In genomic region chr8:84708071-84708541, GRCm38 (mm10) we compare ENCODE assay signal across 8 mouse cellular contexts. TPM values are rescaled to one million over a fixed set of nuclear protein-coding genes. Genes with fewer than 3 reads are reported as not detected.
DNase-seq lines count a peak whose midpoint lies in the region; ATAC-seq and TF ChIP-seq lines count a peak whose summit lies in the region.

No protein-coding gene starts in this region.

- peak; percentile 46 for DNase-seq in lung, adult 2 months
- DNase-seq in lung, postnatal 25 days (ENCODE audit: low spot score): no peak
- peak; percentile 62 for DNase-seq in gastrocnemius, postnatal 14 days
- DNase-seq in limb, embryonic 14.5 days (ENCODE audit: low spot score): no peak
- DNase-seq in thymus, postnatal 4 days: no peak
- DNase-seq in kidney, adult 11 months: no peak

- peaks cover 60% of the 10 kb centered on the region for H3K36me3 ChIP-seq in limb, embryonic 14.5 days (ENCODE audit: control insufficient read depth, insufficient read depth, low read length)
- H3K36me3 ChIP-seq in neural tube, embryonic 12.5 days: no peaks in the 10 kb centered on the region

- H3K9ac ChIP-seq in limb, embryonic 14.5 days (ENCODE audit: low read depth, low read length, severe bottlenecking): no peak overlapping the region
- peak overlapping the region; percentile 41; the same call in 1 of the 2 replicates for H3K9ac ChIP-seq in neural tube, embryonic 12.5 days

- WGBS in lung, adult 2 months: 38% methylated on average over 15 of the region's 15 CpGs
- 25% methylated on average over 15 of the region's 15 CpGs for WGBS in limb, embryonic 14.5 days
- 4% methylated on average over 15 of the region's 15 CpGs for WGBS in neural tube, embryonic 12.5 days

- no peak for TF ChIP-seq POLR2A in lung, adult 2 months (IDR thresholded peaks at IDR 0.05; ENCODE audit: borderline replicate concordance, extremely low read depth, low read depth, low read length)
- TF ChIP-seq POLR2A in limb, embryonic 14.5 days (IDR thresholded peaks at IDR 0.05; ENCODE audit: borderline replicate concordance, extremely low read depth, insufficient read depth, insufficient read length): no peak

- intact Hi-C loops in gastrocnemius, postnatal 14 days (cut with DNase I; ENCODE audit: low total_unique reads): loop anchor here (2.0 kb wide), 1 partner anchor 105 kb away; no protein-coding TSS in a partner anchor

- no peak for ATAC-seq in limb, embryonic 14.5 days (ENCODE audit: low FRiP score, low read depth)
- no peak for ATAC-seq in neural tube, embryonic 12.5 days (ENCODE audit: low FRiP score, low read depth)
- no peak for ATAC-seq in frontal cortex, adult (ENCODE audit: low TSS enrichment)

- no peaks in the 10 kb centered on the region for H3K9me3 ChIP-seq in limb, embryonic 14.5 days (ENCODE audit: control insufficient read depth, low read length)
- H3K9me3 ChIP-seq in neural tube, embryonic 12.5 days: no peaks in the 10 kb centered on the region

- H3K4me2 ChIP-seq in limb, embryonic 14.5 days (replicated peaks; ENCODE audit: low read depth, low read length, severe bottlenecking): peak overlapping the region; percentile 26; the same call in 1 of the 2 replicates
- H3K4me2 ChIP-seq in neural tube, embryonic 12.5 days (replicated peaks): peak overlapping the region; percentile 44

- no peak overlapping the region for H3K27ac ChIP-seq in limb, embryonic 14.5 days (replicated peaks; ENCODE audit: low read depth, low read length)
- H3K27ac ChIP-seq in neural tube, embryonic 12.5 days: no peak overlapping the region

- H3K27me3 ChIP-seq in limb, embryonic 14.5 days (ENCODE audit: control insufficient read depth, insufficient read depth, low read length): peaks cover 45% of the 10 kb centered on the region
- H3K27me3 ChIP-seq in neural tube, embryonic 12.5 days (replicated peaks): peaks cover 52% of the 10 kb centered on the region

- TF ChIP-seq CTCF in lung, adult 2 months (IDR thresholded peaks at IDR 0.05; ENCODE audit: insufficient read depth, low read length): no peak

- H3K4me1 ChIP-seq in lung, adult 2 months (ENCODE audit: control insufficient read depth, insufficient read depth, low read length): peaks cover 36% of the 10 kb centered on the region
- H3K4me1 ChIP-seq in limb, embryonic 14.5 days (ENCODE audit: control insufficient read depth, insufficient read depth, low read length): peaks cover 74% of the 10 kb centered on the region
- H3K4me1 ChIP-seq in neural tube, embryonic 12.5 days: peaks cover 76% of the 10 kb centered on the region

- H3K4me3 ChIP-seq in lung, adult 2 months (replicated peaks; ENCODE audit: extremely low read depth, low read depth, low read length): peak overlapping the region; percentile 29
- H3K4me3 ChIP-seq in limb, embryonic 14.5 days (replicated peaks; ENCODE audit: low read length): no peak overlapping the region
- no peak overlapping the region; the same call in 1 of the 2 replicates for H3K4me3 ChIP-seq in neural tube, embryonic 12.5 days

RNA-seq across cellular contexts. Expression of gene Lyl1, which starts 6.8 kb away (rescaled TPM):
- polyA plus RNA-seq in lung, adult 2 months (2012; rRNA removed): 20.2 and 21.9 TPM in 2 replicates
- 1 to 10 TPM; 2.7 to 2.9 TPM for total RNA-seq in gastrocnemius, postnatal 14 days (2021)
- 7.1 and 7.6 TPM in 2 replicates for polyA plus RNA-seq in limb, embryonic 14.5 days (2012; rRNA removed)
- polyA plus RNA-seq in limb, embryonic 14.5 days (2014; fragmentation: Nextera tagmentation; extraction: Ambion mirVana): 5.6 and 6.2 TPM in 2 replicates
- polyA plus RNA-seq in neural tube, embryonic 12.5 days (2016; fragmentation: Nextera tagmentation; extraction: Ambion mirVana): 4.4 and 4.5 TPM in 2 replicates

RNA-seq across cellular contexts. Expression of gene G430095P16Rik, which starts 14.7 kb away (rescaled TPM):
- 2.0 and 2.8 TPM in 2 replicates for polyA plus RNA-seq in lung, adult 2 months (2012; rRNA removed)
- 1 to 10 TPM in 1 of 2 experiments, under 1 TPM in 1; 0.66 to 1.1 TPM for total RNA-seq in gastrocnemius, postnatal 14 days (2021)
- 4.3 and 4.8 TPM in 2 replicates for polyA plus RNA-seq in limb, embryonic 14.5 days (2012; rRNA removed)
- 5.7 and 6.0 TPM in 2 replicates for polyA plus RNA-seq in limb, embryonic 14.5 days (2014; fragmentation: Nextera tagmentation; extraction: Ambion mirVana)
- polyA plus RNA-seq in neural tube, embryonic 12.5 days (2016; fragmentation: Nextera tagmentation; extraction: Ambion mirVana): 2.5 and 2.6 TPM in 2 replicates

RNA-seq across cellular contexts. Expression of gene Nacc1, which starts 20.4 kb away (rescaled TPM):
- polyA plus RNA-seq in lung, adult 2 months (2012; rRNA removed): 72.5 and 81.8 TPM in 2 replicates
- total RNA-seq in gastrocnemius, postnatal 14 days (2021): 10 to 100 TPM; 25.7 to 33.6 TPM
- 68.8 and 86.2 TPM in 2 replicates for polyA plus RNA-seq in limb, embryonic 14.5 days (2012; rRNA removed)
- polyA plus RNA-seq in limb, embryonic 14.5 days (2014; fragmentation: Nextera tagmentation; extraction: Ambion mirVana): 18.5 and 19.8 TPM in 2 replicates
- polyA plus RNA-seq in neural tube, embryonic 12.5 days (2016; fragmentation: Nextera tagmentation; extraction: Ambion mirVana): 17.2 and 19.2 TPM in 2 replicates

RNA-seq across cellular contexts. Expression of gene Trmt1, which starts 22.0 kb away (rescaled TPM):
- polyA plus RNA-seq in lung, adult 2 months (2012; rRNA removed): 87.5 and 99.1 TPM in 2 replicates
- total RNA-seq in gastrocnemius, postnatal 14 days (2021): 10 to 100 TPM; 26.0 to 36.2 TPM
- 144 and 158 TPM in 2 replicates for polyA plus RNA-seq in limb, embryonic 14.5 days (2012; rRNA removed)
- polyA plus RNA-seq in limb, embryonic 14.5 days (2014; fragmentation: Nextera tagmentation; extraction: Ambion mirVana): 71.0 and 71.7 TPM in 2 replicates
- polyA plus RNA-seq in neural tube, embryonic 12.5 days (2016; fragmentation: Nextera tagmentation; extraction: Ambion mirVana): 58.5 and 59.1 TPM in 2 replicates

RNA-seq across cellular contexts. Expression of gene Ier2, which starts 45.5 kb away (rescaled TPM):
- polyA plus RNA-seq in lung, adult 2 months (2012; rRNA removed): 34.6 and 47.1 TPM in 2 replicates
- 10 to 100 TPM; 10.5 to 10.8 TPM for total RNA-seq in gastrocnemius, postnatal 14 days (2021)
- polyA plus RNA-seq in limb, embryonic 14.5 days (2012; rRNA removed): 33.3 and 38.2 TPM in 2 replicates
- 66.0 and 70.1 TPM in 2 replicates for polyA plus RNA-seq in limb, embryonic 14.5 days (2014; fragmentation: Nextera tagmentation; extraction: Ambion mirVana)
- 72.4 and 72.8 TPM in 2 replicates for polyA plus RNA-seq in neural tube, embryonic 12.5 days (2016; fragmentation: Nextera tagmentation; extraction: Ambion mirVana)

Comparison
In these comparisons a context has a peak if more than half of its experiments do, and no peak if none do; other contexts are left out.
1. DNase-seq: peak in lung, adult 2 months (single experiment) and gastrocnemius, postnatal 14 days (single experiment); none in lung, postnatal 25 days (single experiment), limb, embryonic 14.5 days (single experiment), thymus, postnatal 4 days (single experiment) and kidney, adult 11 months (single experiment).